Mouse (Mus musculus) layer of hippocampus, postnatal 10 days (tissue): ENCODE measurements around the gene Tmem81. TPM values are rescaled to one million over a fixed set of nuclear protein-coding genes. Genes with fewer than 3 reads are reported as not detected.
A peak's percentile ranks its signal among the peaks of the same experiment; 100 is the strongest.
"Not testable (repeated sequence)": the region's sequence is repeated elsewhere in the genome, so short reads cannot be mapped to it uniquely, and the experiment has no call there.

Source experiments
- DNase-seq, 2 experiments: peaks; one replicate each; pipeline ENCODE4 v3.0.0; 2021; ENCODE audit warnings: low spot score in 2 of 2
- long read RNA-seq: library from polyadenylated mRNA; stranded (forward); transcript quantifications from one replicate; pipeline ENCODE4 v2.0.0, GENCODE M21; 2023
- total RNA-seq, 2 experiments: library from RNA; stranded (reverse); gene quantifications; 2 replicates each; pipeline ENCODE4 v1.2.3; 2021

The Tmem81 gene
- total RNA-seq, result 1 to 10 TPM; 1.7 to 3.1 TPM
- long read RNA-seq, partial matches to known transcripts, result 0 of 1 reads
- long read RNA-seq, other reads (novel, unspliced or antisense), result 0 of 1 reads

DNA sequence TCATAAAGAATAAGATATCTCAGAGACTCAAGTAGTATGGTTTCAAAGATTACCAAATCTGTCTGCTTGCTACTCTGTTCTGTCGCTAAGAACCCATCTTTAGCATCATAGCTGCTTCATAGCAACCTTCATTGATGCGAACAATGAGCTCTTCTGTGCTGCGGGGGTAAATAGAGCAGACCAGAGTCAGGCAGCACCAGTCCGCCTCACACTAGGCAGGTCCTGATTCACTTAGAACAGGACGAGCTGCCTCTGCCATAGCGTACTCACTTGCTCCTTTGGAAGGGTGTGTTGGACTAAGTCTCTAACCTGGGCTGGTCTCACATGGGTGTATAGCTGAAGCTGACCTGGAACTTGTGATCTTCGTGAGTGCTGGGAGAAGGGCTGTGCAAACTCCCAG, at the start of gene Tmem81:
Gene Tmem81 (plus strand): TSS at position 173 of the 400 bp plus-strand sequence.
- DNase-seq, result no peak

DNA sequence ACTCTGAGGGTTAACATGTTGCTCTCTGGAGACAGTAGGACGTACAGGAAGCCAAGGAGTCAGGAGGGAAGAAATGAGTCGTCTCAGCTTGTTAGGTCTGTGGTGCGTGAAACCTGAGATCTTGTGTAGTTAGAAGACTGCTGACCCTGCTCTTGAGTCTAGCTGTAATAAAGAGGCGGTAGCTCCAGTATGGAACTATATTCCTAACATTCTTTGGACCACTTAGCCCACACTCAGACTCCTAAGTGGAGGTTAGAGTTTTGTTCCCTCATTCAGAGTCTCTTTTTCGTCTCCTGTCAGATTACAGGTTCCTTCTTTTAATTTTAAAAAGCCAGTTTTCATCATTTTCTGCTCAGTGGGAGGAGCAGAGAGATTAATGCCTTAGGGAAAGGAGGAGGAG, 41.4 kb upstream of the Tmem81 start:
- no peak for DNase-seq

DNA sequence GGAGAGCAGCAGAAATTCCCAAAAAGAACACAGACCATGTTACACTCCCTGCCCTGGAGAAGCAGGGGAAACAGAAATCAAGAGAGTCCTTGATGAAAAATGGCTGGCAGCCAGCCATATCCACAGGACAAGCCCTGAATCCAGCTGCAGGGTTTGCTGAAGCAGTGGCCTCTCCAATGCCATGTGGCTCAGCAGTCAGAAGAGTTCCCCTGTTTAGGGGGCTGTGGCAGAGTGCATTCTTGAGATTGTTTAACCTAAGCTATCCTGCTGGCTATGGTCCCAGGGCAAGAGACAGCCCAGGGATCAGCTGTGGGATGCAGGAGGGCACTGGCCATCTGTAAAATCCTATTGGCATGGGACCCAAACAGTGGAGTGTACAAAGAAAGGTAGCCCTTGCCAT, 37.1 kb upstream of the Tmem81 start:
- no peak for DNase-seq

DNA sequence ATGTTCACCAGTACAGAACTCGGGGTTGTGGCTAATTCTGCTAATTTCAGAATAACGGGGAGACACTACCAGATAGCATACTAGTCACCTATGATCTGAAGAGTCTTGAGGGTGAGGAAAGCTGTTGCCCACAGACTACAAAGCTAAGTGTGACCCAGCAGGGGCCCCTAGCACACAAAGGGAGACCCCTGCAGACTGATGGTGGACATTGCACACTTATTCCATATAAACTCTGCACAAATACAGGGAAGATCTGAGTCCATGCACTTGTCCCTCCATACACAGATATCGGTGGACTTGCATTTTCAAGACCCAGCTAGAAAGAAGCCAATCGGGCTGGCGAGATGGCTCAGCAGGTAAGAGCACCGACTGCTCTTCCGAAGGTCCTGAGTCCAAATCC, 36.5 kb upstream of the Tmem81 start:
- no peak for DNase-seq

DNA sequence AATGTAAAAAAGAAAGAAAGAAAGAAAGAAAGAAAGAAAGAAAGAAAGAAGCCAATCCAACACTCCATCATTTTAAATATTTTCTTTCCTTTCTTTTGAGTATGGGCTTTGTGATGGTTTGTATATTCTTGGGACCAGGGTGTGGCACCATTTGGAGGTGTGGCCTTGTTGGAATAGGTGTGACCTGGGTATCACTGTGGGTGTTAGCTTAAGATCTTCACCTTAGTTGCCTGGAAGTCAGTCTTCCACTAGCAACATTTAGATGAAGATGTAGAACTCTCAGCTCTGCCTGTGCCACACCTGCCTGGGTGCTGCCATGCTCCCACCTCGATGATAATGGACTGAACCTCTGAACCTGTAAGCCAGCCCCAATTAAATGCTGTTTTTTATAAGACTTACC, 36.0 kb upstream of the Tmem81 start:
- not testable (repeated sequence) for DNase-seq

DNA sequence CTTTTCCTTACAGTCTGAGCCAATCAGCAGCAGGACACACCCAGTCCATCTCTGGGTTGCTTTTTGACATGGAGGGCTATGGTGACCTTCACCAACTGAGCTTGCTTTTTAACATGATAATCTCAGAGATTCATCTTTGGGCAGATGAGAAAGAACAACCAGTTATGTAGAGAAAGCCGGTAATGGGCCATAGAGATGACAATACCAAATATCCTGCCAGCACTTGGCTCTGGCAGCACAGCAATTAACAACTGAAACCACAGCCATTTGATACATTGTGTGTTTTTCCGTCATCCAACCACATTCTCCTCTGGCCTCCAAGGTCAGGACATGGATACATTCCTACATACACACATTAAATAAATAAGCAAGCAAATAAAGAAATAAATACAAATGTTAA, 35.0 kb upstream of the Tmem81 start:
- no peak for DNase-seq

DNA sequence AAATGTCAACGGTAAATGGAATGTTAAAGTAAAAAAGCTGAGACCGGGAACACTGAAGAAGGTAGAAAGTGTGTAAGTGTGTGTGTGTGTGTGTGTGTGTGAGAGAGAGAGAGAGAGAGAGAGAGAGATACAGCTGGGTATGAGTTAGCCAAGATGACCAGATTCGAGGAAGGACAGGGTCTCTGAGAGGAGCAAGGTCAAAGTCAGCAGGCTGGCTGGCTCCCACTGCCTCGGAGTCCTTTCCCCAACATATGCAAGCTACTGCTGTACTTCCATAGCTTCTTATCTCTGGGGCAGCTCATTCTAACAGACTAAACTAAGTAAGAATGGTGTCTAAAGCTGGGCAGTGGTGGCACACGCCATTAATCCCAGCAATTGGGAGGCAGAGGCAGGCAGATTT, 34.5 kb upstream of the Tmem81 start:
- no peak for DNase-seq

DNA sequence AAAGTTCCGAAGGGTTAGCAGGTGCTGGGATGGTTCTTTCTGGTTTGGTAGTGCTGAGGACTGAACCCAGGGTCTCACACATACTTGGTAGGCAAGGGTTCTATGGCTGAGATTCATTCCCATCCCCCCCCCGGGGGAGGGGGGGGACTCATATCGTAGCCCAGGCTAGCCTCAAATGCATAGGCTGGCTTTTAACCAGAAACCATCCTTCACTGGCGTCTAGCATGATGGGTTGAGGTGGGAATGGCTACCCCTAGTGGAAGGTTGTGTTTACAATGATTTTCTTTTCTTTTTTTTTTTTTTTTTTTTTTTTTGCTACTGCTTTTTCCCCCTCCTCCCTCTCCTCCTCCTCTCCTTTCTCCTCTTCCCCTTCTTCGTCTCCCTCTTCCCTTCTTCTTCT, 33.5 kb upstream of the Tmem81 start:
- no peak for DNase-seq

DNA sequence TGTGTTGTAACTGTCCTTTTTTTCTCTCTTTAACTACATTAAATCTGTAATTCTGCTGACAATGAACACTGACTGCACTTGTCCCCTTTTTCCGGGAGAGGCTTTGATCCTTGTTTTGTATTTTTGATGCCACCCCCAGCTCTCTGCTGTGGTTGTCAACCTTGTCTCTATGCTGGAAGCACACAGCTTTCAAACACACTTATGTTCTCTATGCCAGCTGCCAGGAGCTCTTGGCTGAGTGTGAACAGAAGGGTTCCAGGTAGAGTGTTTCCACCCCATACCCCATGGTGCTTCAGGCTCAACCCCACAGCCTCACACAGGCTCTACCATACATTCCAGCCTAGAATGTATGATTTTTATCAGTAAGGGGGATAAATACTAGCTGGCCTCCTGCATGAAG, 31.5 kb upstream of the Tmem81 start:
- DNase-seq, result no peak

DNA sequence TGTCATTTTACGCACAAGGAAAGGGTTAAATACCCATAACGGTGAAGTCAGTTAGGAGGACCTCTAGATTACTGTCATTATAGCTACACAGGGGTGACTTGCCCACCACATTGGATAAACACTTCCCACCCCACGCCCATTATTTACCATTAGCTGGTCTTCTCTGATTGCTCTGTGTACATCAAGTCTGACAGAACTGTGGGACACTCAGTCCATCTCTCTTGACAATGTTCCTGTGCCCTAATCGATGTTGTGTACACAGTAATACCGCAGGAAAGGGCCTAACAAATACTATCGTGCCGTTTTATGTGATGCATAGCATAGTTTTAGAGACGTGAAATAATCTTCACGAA, 29.5 kb upstream of the Tmem81 start:
- DNase-seq, result no peak

DNA sequence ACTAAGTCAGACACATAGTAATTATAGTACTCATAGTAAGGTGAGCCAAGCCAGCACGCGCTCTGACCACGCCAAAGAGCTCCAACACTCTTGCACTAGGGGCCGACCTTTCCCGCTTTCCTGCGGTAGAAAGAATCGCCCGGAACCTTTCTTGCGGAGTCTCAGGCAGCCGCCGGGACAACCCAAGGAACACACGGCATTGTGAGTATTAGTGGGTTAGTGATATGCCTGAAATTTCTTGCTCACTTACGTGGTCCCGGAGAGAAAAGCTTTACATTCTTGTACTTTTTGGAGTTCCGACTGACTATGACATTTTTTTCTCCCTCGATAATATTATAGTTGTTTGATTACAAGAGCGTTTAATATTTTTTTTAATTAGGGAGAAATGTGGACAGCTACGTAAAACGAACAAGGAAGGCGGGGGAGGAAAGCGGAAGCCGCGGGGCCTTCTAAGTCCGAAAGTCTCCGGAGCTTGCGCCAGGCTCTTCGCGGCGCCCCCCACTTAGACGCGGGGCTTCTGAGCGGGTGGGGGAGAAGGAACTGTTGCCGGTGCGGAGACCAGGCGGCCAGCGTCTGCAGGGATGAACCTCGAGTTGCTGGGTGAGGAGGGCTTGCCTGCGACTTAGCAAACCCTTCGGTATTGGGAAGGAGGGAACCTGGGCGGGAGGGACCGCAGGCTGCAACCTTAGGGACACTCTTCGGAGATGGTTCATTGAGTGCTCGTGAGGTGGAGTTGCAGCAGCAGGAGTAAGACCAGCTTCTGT, 28.9 kb upstream of the Tmem81 start, which contains the start of gene Rbbp5:
Gene Rbbp5 (plus strand): TSS at position 438 of the 764 bp plus-strand sequence.
- peak; percentile 88 to 93 for DNase-seq

DNA sequence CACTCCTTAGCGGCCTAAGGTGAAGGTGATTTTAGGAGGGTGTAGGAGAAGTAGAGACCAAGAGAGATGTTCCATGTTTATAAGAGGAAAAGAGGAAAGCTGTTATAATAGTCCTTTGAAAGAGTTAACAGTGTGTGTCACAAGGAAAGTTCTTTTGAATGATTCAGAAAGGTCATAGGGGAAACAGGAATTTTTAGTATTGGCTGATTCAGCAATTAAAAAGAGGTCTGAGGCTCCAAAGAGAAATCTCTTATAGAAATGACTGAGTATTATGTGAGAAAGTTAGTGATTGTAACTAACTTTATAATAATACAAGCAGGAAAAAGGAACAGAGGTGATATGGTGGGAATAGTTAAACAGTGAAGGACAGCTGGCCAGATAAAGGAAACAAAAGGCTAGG, 26.6 kb upstream of the Tmem81 start:
- no peak for DNase-seq

DNA sequence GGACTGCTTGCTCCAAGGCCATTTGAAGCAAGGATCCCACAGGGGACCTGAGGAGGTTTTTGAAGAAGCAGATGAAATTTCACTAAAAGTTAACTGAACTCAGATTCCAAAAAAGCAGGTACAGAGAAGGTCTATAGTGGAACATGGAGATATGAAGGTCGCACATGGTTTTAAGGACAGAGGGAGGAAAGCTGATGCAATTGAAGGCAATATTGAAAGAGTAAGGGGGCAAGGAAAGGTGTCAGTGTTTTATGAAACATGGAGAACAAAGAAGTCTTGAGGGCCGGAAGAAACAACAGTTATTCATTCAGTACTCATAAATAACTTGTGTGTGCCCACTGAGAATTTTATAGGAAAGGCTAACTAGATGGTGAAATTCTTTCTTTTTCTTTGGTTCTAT, 24.4 kb upstream of the Tmem81 start:
- no peak for DNase-seq

DNA sequence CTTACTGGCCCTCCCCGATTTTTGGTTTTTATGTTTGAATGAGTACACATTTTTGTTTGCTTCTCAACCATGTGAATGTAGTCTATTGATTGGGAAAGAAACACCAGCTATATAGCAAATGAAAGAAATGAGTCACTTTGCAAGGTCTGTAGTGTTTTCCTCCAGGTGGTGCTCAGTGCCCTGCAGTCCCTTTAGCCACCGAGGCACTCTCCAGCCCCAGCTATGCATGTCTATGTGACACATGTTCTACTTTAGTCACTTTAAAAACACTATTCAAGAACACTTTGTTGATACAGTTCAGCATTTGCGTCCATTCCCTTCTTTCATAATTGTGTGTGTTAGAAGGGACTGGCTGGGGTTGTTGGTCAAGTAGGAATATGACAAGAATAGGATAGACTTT, 22.8 kb upstream of the Tmem81 start:
- DNase-seq, result no peak

DNA sequence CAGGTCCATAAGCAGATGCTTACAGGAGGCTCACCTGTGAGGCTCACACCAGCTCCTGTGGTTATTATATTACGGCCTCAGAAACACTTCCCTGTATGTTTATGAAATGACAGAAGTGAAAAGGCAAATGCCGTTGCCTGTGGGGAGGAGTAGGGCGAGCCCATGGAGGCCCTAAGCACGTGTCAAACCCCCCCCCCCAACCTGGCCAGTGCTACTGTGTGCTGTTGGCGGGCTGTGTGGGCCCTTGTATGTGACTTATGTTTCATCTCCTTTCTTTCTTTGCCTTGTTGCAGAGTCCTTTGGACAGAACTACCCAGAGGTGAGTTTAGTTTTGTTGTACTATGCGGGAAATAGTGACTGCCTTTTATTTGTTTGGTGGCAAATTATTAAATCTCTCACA, 22.3 kb upstream of the Tmem81 start:
- DNase-seq, result no peak

DNA sequence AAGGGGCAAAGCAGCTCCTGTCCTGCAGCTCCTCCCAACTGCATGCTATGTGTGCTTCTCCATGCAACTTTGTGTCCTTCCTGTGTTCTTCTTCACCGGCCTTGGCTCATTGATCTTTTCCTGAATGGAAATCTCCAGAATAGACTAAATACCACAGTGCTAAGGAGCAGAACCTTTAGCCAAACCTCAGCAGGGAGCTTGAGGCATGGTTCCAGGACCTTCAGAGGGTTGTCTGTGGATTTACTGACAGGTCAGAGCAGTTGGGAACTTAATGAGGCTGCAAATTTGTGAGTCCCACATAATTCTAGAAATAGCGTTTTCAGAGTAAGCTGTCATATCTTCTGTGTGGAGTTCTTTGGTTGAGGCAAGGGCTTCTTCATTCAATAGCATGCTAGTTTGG, 5.5 kb upstream of the Tmem81 start:
- DNase-seq, result no peak

DNA sequence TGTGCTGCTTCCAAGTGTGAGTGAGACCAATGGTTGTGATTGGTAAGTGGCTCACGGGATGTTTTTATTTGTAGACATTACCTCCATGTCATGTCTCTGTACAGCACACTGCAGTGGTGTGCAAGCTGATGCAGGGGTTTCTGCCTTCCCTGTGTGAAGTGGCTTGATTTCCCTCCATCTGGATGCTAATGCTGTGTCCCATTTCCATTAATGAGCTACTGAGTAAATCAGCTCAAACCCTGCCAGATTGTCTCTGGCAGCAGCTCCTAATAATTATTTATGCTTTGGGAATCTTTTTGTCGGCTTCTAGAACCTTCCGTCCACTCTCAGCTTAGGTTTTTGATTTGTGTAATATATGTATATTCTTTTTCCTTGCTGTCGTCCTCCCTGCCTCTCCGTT, 875 bp upstream of the Tmem81 start:
- DNase-seq, result no peak

DNA sequence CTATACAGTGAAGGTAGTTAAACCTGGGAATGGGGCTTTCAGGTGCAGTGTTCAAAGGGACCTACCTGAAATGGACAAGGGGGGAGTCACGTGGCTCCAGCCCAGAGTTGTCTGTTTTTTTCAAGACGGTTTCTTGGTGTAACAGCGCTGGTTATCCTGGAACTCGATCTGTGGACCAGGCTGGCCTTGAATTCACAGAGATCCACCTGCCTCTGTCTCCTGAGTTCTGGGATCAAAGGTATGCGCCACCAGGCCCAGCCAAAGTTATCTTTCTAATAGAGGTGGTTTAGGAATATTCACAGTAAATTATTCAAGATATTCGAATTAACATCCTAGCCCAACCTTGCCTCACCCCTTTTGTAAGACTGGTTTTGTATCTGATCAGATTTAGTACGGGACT, 626 bp downstream of the Tmem81 start:
- no peak for DNase-seq

DNA sequence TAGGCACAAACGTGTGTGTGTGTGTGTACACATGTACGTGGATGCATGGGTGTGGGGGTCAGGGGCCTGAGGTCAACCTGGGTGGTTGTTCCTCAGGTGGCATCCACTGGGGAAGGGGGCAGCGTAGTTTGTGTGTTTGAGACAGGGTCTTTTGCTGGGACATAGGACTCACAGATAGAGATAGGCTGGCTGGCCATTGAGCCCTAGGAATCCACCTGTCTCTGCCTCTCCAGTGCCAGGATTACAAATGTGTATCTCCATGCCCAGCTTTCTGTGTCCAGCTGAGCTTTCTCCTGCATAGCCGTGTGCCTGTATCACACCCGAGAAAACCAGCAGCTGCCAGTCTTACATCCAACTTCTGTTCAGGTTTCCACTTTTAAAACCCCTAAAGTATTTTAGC, 3.7 kb downstream of the Tmem81 start:
- no peak for DNase-seq

DNA sequence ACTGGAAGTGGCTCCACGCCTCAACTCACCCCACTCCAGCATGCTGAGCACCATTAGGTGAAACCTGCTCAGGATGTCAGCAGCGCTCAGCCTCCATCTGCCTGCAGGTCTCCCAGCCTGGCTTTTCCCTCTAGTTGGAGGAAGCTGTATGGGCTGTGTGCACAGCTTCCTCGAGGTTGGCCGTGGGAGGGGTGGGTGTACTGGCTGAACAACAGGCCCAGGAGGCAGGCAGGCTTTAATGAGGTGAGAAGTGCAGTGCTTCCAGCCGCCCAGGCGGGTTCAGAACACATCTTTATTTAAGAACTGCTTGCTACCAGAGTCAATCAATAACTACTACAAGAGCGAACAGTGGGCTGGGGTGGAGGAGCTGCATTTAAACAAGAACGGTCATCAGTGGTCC, 5.5 kb downstream of the Tmem81 start:
- DNase-seq, result no peak

DNA sequence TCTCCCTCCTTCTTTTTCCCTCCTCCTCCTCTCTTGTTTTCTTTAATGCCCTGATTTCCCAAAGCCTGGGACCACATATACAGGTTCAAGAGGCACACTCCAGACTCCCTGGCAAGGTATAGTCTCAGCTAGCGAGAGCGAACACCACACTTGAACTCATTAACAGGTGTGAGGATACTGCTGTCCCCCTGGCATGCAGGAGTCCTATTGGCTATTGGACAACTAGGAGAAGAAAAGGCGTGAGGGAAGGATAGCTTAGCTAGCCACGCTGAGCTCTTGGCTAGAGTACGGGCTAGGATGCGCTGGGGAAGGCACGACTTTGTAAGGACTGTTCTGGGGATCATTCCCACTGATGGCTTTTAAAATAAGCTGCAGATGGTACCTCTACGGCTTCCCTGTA, 6.1 kb downstream of the Tmem81 start:
- DNase-seq, result no peak

DNA sequence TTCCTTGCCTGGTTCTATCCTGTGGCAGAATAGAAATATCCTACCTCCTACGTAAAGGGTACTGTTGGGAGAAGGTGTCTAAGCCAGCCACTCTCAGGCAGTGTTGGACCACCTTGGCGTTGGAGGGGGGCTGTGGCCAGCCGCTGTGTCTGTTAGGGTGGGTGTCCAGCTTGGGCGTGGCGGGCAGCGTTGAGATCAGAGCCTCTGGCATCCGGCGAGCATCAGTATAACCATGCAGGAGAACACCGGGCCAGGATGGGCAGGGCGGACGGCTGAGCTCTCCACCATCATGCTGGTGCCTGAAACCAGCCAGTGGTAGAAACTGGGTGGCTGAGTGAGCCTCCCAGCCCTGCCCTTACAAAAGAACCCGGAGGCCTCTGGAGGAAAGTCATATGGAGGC, 9.3 kb downstream of the Tmem81 start:
- no peak for DNase-seq

DNA sequence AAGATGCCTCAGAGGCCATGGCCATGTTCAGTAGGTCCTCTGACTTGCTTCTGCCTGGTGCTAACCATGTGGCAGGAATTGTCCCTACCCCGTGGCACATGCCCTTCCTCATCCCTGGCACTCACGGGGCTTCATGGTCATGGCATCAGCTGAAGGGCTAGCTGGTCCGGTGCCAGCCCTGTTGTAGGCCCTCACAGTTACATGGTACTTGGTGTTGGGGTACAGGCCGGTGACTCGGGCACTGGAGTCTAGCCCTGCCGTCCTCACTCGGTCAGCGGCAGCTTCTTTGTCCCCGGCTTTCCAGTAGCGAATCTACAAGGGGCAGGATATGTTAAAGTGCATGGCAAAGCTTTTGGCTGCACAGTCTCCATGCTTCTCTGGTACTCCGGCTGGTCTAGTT, 10.7 kb downstream of the Tmem81 start:
- DNase-seq, result peak in 1 of 2 experiments; percentile 19

DNA sequence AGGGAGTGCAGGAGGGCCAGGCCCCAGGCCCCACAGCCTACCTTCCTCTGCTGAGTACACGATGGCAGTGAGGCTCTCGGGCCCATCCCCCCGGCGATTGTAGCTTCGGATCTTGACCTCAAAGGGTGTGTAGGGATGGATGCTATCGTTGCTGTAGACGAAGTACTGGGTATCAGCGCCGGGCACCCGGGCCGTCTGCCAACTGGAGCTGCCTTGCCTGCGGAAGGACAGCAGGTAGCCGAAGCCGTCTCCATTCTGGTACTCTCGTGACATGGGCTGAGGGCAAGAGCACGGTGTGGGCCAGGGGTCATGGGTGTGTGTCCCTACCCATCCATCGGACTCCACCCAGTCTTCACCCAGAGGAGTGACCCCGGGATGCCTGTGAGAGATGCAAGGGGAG, 12.6 kb downstream of the Tmem81 start:
- peak in 1 of 2 experiments; percentile 15 for DNase-seq
